Mouse (Mus musculus): Measurements from ENCODE around the gene Tmc8.
A peak's percentile ranks its signal among the peaks of the same experiment; 100 is the strongest.

DNA sequence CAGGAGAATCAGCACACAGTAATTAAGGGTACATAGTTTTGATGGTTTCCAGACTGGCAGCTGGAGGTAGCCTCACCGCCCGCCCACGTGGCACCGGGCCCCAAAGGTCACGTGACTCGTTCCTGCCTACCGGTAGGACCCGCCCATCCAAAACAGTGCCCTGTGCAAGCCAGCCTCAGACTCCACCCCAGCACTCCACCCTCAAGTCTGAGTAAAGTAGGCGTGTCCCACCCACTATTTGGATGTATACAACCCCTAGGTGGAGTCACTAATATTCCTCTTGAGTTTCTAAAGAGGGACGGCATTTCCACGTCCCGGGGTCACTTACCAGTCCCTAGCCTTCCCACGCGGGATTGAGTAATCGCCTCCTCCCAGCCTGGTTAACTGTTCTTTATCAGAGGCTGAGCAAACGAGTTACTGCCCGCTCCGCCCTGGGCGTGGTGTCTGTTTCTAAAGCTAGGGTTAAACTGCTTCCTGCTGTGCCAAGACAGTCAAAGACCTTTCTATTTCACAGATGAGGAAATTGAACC is 1.2 kb upstream of the Tmc8 start:
- TF ChIP-seq POLR2A (IDR thresholded peaks at IDR 0.05; ENCODE audit: low read depth, low read length) (no peak), CTCF (conservative IDR thresholded peaks at IDR 0.05; ENCODE audit: insufficient read depth, insufficient read length, low read depth, low read length) (0 out of 2 replicates have a peak, but pooled peaks have one; percentile 0)

Measured in kidney, adult 2 months (tissue).